Mouse (Mus musculus) cerebellum, postnatal 10 days (tissue): Measurements from ENCODE around the gene Chil4.

Source experiments
- DNase-seq, 2 experiments: peaks; one replicate each; pipeline ENCODE4 v3.0.0; 2021; ENCODE audit warnings: mixed read lengths in 2 of 2

Chil4 gene

GRCm38 (mm10) chr3:106167464-106167863 is 51.8 kb downstream of the Chil4 start, which contains the start of gene Chil3:
Gene Chil3, minus strand, starts transcription at chr3:106167564.
- DNase-seq, result no peak

GRCm38 (mm10) chr3:106154413-106154812 is 64.9 kb downstream of the Chil4 start:
- no peak for DNase-seq
